Mouse (Mus musculus) thymus, postnatal 10 days (tissue): ENCODE data around the gene Ntrk3.
A peak's percentile ranks its signal among the peaks of the same experiment; 100 is the strongest.

Experiments
- DNase-seq, 2 experiments: peaks; one replicate each; pipeline ENCODE4 v3.0.0; 2021; ENCODE audit warnings: low spot score in 2 of 2

The Ntrk3 gene

GRCm38 (mm10) chr7:78643667-78644066, 94.1 kb downstream of the Ntrk3 start:
- DNase-seq, result peak; percentile 41 to 74

GRCm38 (mm10) chr7:78623686-78624085, 114.1 kb downstream of the Ntrk3 start:
- DNase-seq, result no peak

GRCm38 (mm10) chr7:78621115-78621514, 116.7 kb downstream of the Ntrk3 start:
- DNase-seq, result no peak

GRCm38 (mm10) chr7:78619818-78620577, 117.8 kb downstream of the Ntrk3 start:
- DNase-seq, result no peak

- no peak for DNase-seq
Observed at GRCm38 (mm10) chr7:78605538-78606130, 132.2 kb downstream of the Ntrk3 start.

- no peak for DNase-seq
Observed at GRCm38 (mm10) chr7:78603922-78604321, 133.9 kb downstream of the Ntrk3 start.

GRCm38 (mm10) chr7:78601851-78602250, 136.0 kb downstream of the Ntrk3 start:
- no peak for DNase-seq

- no peak for DNase-seq
Observed at GRCm38 (mm10) chr7:78600886-78601285, 136.9 kb downstream of the Ntrk3 start.

GRCm38 (mm10) chr7:78599941-78600677, 137.7 kb downstream of the Ntrk3 start:
- DNase-seq, result no peak

- peak; percentile 58 to 62 for DNase-seq
Observed at GRCm38 (mm10) chr7:78598147-78598546, 139.7 kb downstream of the Ntrk3 start.

- DNase-seq, result peak; percentile 36 to 52
Observed at GRCm38 (mm10) chr7:78597251-78598129, 140.3 kb downstream of the Ntrk3 start.

GRCm38 (mm10) chr7:78596556-78596955, 141.3 kb downstream of the Ntrk3 start:
- peak in 1 of 2 experiments; percentile 18 for DNase-seq

GRCm38 (mm10) chr7:78595895-78596294, 141.9 kb downstream of the Ntrk3 start:
- DNase-seq, result peak; percentile 67 to 84

- no peak for DNase-seq
Observed at GRCm38 (mm10) chr7:78592948-78593347, 144.9 kb downstream of the Ntrk3 start.

- no peak for DNase-seq
Observed at GRCm38 (mm10) chr7:78592172-78592571, 145.6 kb downstream of the Ntrk3 start.

- DNase-seq, result no peak
Observed at GRCm38 (mm10) chr7:78589766-78590165, 148.0 kb downstream of the Ntrk3 start.

- no peak for DNase-seq
Observed at GRCm38 (mm10) chr7:78586800-78587199, 151.0 kb downstream of the Ntrk3 start.

GRCm38 (mm10) chr7:78585960-78586359, 151.9 kb downstream of the Ntrk3 start:
- no peak for DNase-seq

- no peak for DNase-seq
Observed at GRCm38 (mm10) chr7:78584936-78585335, 152.9 kb downstream of the Ntrk3 start.

- DNase-seq, result peak in 1 of 2 experiments; percentile 30
Observed at GRCm38 (mm10) chr7:78584499-78584898, 153.3 kb downstream of the Ntrk3 start.

GRCm38 (mm10) chr7:78583678-78584077, 154.1 kb downstream of the Ntrk3 start:
- no peak for DNase-seq

- DNase-seq, result no peak
Observed at GRCm38 (mm10) chr7:78581341-78581740, 156.5 kb downstream of the Ntrk3 start.
